Mouse (Mus musculus): ENCODE results near the gene Cflar.
"Not testable (repeated sequence)": the region's sequence is repeated elsewhere in the genome, so short reads cannot be mapped to it uniquely, and the experiment has no call there.

Gene Cflar

GRCm38 (mm10) chr1:58727747-58728589 lies 16.7 kb downstream of the Cflar start:
- no peak for DNase-seq (ENCODE audit: low spot score)

DNA sequence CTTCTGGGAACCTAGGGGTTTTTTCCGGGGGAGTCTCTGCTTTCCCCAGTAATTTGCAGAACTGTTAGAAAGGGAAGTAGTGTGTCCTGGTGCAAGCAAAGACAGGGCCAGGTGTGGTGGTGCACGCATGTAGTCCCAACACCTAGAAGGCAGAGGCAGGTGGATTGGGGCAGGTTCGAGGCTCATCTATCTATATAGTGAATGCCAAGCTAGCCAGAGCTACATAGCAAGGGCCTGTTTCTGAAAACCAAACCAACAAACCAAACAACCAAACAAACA lies 17.2 kb downstream of the Cflar start:
- DNase-seq (ENCODE audit: low spot score) = no peak

DNA sequence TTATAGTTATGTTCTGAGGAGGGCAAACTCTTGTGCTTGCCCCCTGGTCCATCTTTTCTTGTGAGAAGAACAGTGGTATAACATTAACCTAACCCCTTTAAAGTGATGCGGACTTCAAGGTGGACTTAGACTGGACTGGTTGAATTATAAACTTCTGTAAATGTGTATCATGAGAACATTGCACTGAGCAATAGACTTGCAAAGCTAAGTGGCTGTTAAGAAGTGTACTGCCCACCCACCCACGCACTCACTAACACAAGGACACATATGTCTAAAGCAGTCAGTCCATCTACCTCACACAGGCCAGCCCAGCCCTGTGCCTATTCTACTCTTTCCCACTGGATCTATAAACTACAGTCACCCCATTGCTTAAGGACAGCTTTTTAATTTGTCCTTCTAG lies 22.3 kb downstream of the Cflar start:
- DNase-seq (ENCODE audit: low spot score) = no peak

GRCm38 (mm10) chr1:58734043-58734920 lies 23.0 kb downstream of the Cflar start:
- DNase-seq (ENCODE audit: low spot score) = no peak

DNA sequence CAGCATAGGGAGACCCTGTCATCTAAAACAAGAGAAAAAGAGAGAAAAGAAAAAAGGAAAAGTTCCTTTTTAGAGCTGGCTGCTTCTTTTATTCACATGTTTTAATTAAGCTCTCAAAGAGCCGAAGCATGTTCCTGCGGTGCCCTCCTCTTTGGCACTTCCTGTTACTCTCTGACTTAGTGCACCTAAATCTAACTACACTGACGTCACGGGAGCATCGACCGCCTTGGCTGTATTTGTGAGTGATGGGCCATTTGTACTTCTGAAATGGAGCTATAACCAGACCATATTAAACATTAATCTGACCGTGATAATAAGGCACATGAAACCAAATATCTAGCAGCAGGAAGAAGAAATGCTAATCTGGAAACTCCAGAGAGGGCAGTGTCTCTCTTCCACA lies 24.7 kb downstream of the Cflar start:
- no peak for DNase-seq (ENCODE audit: low spot score)

DNA sequence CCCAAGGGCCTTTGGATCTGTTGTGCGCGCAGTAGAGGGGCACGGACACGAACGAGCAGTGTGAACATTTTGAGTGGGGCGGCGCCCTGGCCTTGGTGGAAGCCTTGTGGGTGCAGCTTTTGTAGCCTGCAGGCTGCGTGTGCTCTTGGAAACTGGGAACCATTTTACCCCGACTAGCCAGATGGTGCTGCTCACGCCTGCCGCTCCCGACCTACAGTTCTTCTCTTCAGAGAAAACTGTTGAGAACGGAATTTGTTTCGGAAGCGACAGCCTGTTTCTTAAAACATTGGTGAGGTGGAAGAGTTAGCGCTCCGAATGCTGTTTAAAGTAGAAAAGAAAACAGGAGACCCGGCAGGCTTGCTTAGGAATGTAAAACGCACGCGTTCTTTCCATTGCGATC lies 25.7 kb downstream of the Cflar start:
- no peak for DNase-seq (ENCODE audit: low spot score)

DNA sequence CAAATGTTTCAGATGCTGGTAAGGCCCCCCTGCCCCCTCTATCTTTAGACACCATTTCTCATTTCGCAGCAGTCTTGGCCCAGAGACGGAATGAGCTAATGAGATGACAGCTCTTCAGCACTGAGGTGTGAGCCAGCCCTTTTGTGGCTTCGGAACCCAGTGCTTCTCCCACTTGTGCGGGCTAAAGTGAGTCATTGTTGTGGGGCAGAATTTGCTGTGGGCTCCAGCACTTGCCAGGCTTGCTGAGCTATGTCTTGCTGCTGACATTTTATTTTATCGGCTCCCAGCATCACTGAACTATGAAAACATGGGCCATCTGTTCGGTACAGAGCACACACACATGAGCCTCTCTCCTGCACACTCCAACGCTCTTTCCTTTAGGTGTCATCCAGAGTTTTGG lies 28.2 kb downstream of the Cflar start:
- no peak for DNase-seq (ENCODE audit: low spot score)

- DNase-seq (ENCODE audit: low spot score) = no peak
Observed at GRCm38 (mm10) chr1:58742571-58743021, 31.3 kb downstream of the Cflar start.

GRCm38 (mm10) chr1:58743252-58743651 lies 31.9 kb downstream of the Cflar start:
- no peak for DNase-seq (ENCODE audit: low spot score)

GRCm38 (mm10) chr1:58744645-58745044 lies 33.3 kb downstream of the Cflar start:
- DNase-seq (ENCODE audit: low spot score) = no peak

- no peak for DNase-seq (ENCODE audit: low spot score)
Observed at GRCm38 (mm10) chr1:58746880-58747279, 35.6 kb downstream of the Cflar start.

- DNase-seq (ENCODE audit: low spot score) = no peak
Observed at GRCm38 (mm10) chr1:58759451-58759850, 48.1 kb downstream of the Cflar start.

DNA sequence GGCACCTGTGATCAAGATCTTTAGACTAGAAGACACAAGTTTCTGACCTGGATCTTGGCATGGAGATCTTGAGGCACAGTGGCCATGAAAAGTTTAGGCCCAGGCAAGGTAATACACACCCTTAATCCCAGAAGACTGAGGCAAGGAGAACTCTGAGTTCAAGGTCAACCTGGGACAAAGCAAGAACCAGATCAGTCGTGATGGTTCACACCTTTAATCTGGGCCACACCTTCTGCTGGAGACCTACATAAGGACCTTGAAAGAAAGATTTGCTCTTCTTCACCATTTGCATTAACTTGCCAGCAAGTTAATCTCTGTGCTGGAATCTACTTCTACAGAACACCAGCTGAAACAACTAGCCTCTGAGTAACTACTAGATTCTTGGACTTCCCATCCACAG lies 49.3 kb downstream of the Cflar start:
- no peak for DNase-seq (ENCODE audit: low spot score)

- DNase-seq (ENCODE audit: low spot score) = peak; percentile 18
Observed at GRCm38 (mm10) chr1:58761391-58762275, 50.3 kb downstream of the Cflar start.

DNA sequence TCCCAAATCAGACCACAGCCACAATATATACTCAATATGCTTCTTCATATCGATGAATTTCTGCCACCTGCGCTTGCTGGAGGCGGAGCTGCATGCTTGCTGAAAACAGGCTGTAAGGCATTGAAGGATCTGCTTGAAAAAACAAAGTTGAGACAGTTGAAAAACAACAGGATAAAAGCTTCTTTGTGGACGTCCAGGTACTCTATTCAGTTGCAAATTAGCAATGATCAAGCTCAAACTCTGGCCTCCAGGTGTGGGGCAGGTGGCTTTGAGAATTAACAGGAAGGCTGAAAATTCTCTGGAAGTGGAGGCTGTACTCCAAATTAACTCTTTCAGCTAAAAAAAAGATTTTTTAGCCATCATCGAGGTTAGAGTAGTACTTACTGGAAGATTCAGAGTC lies 51.3 kb downstream of the Cflar start:
- no peak for DNase-seq (ENCODE audit: low spot score)

DNA sequence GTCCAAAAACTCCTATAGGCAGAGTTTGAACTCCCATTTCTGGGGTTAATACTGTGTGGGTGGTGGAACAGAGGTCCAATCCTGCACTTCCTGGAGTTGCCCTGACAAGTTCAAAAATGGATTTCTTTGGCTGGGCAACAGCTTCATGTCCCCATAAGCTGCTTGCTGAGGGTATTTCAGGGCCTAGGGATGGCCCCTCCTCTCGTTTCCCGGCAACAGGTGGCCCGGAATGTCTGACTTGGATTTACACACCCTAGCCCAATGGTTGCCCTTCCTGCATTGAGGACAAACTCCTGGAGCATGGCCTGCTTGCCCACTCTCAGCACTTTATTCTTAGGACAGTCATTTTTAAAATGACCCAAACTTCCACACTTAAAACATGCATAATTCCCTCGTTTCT lies 55.1 kb downstream of the Cflar start:
- not testable (repeated sequence) for DNase-seq (ENCODE audit: low spot score)

- no peak for DNase-seq (ENCODE audit: low spot score)
Observed at GRCm38 (mm10) chr1:58769136-58769535, 57.8 kb downstream of the Cflar start.

GRCm38 (mm10) chr1:58769701-58770100 lies 58.4 kb downstream of the Cflar start:
- DNase-seq (ENCODE audit: low spot score) = no peak

- DNase-seq (ENCODE audit: low spot score) = peak; percentile 30
Observed at GRCm38 (mm10) chr1:58770111-58770720, 58.9 kb downstream of the Cflar start.

- no peak for DNase-seq (ENCODE audit: low spot score)
Observed at GRCm38 (mm10) chr1:58772084-58772483, 60.8 kb downstream of the Cflar start.

DNA sequence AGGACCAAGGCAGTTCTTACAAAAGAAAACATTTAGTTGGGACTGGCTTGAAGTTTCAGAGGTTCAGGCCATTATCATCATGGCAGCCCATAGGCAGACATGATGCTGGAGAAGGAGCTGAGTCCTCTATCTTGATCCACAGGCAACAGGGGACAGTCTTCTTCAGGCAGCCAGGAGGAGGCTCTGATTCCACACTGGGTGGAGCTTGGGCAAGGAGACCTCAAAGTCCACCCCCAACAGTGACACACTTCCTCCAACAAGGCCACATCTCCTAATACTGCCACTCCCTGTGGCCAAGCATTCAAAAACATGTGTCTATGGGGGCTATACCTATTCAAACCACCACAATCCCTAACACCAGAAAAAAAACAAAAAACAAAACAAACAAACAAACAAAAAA lies 62.0 kb downstream of the Cflar start:
- DNase-seq (ENCODE audit: low spot score) = no peak

DNA sequence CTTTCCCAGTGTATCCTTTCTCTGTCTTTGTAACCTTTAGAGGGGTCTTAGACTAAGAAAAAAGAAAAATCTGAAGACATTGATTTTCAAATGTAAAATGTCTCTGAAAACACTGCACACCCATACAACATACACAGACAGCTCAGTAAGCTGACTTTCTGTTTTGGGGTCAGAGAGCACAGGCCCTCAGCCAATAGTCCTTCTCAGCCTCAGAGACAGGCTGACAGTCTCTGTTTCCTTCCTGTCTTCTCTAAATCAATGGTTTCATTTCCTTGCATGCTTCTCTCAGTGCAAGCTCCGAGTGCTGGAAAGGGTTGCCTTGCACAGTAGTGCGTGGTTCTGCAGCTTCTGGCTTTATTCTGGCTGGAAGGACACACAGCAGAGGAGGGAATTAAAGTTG lies 62.6 kb downstream of the Cflar start:
- DNase-seq (ENCODE audit: low spot score) = no peak

Measured in urinary bladder, postnatal 25 days (tissue).